ENCODE assay signal across 21 mouse cellular contexts in genomic region chr11:90220022-90220645, GRCm38 (mm10). TPM values are rescaled to one million over a fixed set of nuclear protein-coding genes. Genes with fewer than 3 reads are reported as not detected.
A peak's percentile ranks its signal among the peaks of the same experiment; 100 is the strongest.
DNase-seq lines count a peak whose midpoint lies in the region; ATAC-seq lines count a peak whose summit lies in the region.
"Had no signal": no experiment of that assay in that cellular context is flagged by ENCODE, and none has a peak within 500 bp of the region (broad histone marks: within the 10 kb centered on the region; RNA-seq: fewer than 3 reads in every experiment).

No protein-coding gene starts in this region.

- DNase-seq in layer of hippocampus, adult 9-11 months = peak; percentile 53
- DNase-seq in layer of hippocampus, postnatal 36 days = no peak
- peak; percentile 68 for DNase-seq in MEL-GATA-1-ER (ENCODE audit: extremely low read depth, low read depth)
- DNase-seq in heart, adult 18-20 months = no peak
- DNase-seq: adrenal gland, adult 8-10 months; cerebellum, adult 11-12 months; cerebellum, postnatal 14 days; embryo, embryonic 11 days; gastrocnemius, postnatal 10 days; kidney, postnatal 25 days; liver; midbrain, embryonic 14.5 days had no signal

- no peaks in the 10 kb centered on the region for H3K27me3 ChIP-seq in intestine, embryonic 15.5 days (replicated peaks)
- H3K27me3 ChIP-seq: heart, embryonic 15.5 days; stomach, embryonic 15.5 days had no signal

- H3K4me1 ChIP-seq in intestine, embryonic 15.5 days (replicated peaks) = no peaks in the 10 kb centered on the region
- H3K4me1 ChIP-seq: stomach, embryonic 15.5 days had no signal

- peak; percentile 53 for ATAC-seq in common myeloid progenitor, adult 5-6 weeks (replicated peaks; ENCODE audit: low read depth, poor library complexity, severe bottlenecking)
- peak; percentile 53 for ATAC-seq in megakaryocyte progenitor cell, adult 5-6 weeks (replicated peaks; ENCODE audit: poor library complexity)
- no peak for ATAC-seq in intestine, embryonic 15.5 days
- ATAC-seq: forebrain, embryonic 14.5 days; lung, postnatal 0 days had no signal

- no peaks in the 10 kb centered on the region for H3K36me3 ChIP-seq in intestine, embryonic 15.5 days
- H3K36me3 ChIP-seq: G1E; heart, embryonic 15.5 days; stomach, embryonic 15.5 days had no signal

- no peak overlapping the region for H3K4me2 ChIP-seq in intestine, embryonic 15.5 days (replicated peaks)
- H3K4me2 ChIP-seq: heart, embryonic 15.5 days; stomach, embryonic 15.5 days had no signal

- H3K4me3 ChIP-seq in intestine, embryonic 15.5 days (replicated peaks) = no peak overlapping the region
- H3K4me3 ChIP-seq: heart, embryonic 15.5 days; megakaryocyte, embryonic 14.5 days; stomach, embryonic 15.5 days had no signal

- no peak overlapping the region for H3K9ac ChIP-seq in intestine, embryonic 15.5 days
- H3K9ac ChIP-seq: heart, embryonic 15.5 days; stomach, embryonic 15.5 days had no signal

- H3K9me3 ChIP-seq in intestine, embryonic 15.5 days = no peaks in the 10 kb centered on the region
- H3K9me3 ChIP-seq: heart, embryonic 15.5 days; megakaryocyte, embryonic 14.5 days; stomach, embryonic 15.5 days had no signal

- no peak overlapping the region for H3K27ac ChIP-seq in intestine, embryonic 15.5 days
- H3K27ac ChIP-seq: heart, embryonic 15.5 days; stomach, embryonic 15.5 days had no signal

- WGBS in intestine, embryonic 15.5 days = 67% methylated on average over 6 of the region's 6 CpGs

RNA-seq across cellular contexts. Expression of gene Mmd, which starts 29.1 kb away (rescaled TPM):
- total RNA-seq in layer of hippocampus, postnatal 36 days (2021) = 100 to 1,000 TPM; 370 to 409 TPM
- total RNA-seq in common myeloid progenitor, adult 5-6 weeks (2017) = 16.2 and 18.1 TPM in 2 replicates
- 19.0 and 20.5 TPM in 2 replicates for total RNA-seq in megakaryocyte progenitor cell, adult 5-6 weeks (2015)
- 16.0 and 17.7 TPM in 2 replicates for total RNA-seq in megakaryocyte progenitor cell, adult 5-6 weeks (2017)
- 46.7 and 52.6 TPM in 2 replicates for polyA plus RNA-seq in intestine, embryonic 15.5 days (2015; fragmentation: Nextera tagmentation; extraction: Ambion mirVana)
- 10 to 100 TPM; 25.4 to 29.9 TPM for total RNA-seq in heart, adult 18-20 months (2021)

RNA-seq across cellular contexts. Expression of gene Gm45716, which starts 32.7 kb away (rescaled TPM):
- total RNA-seq in layer of hippocampus, postnatal 36 days (2021) = 1 to 10 TPM; 7.1 to 7.8 TPM
- total RNA-seq in common myeloid progenitor, adult 5-6 weeks (2017) = 4.3 and 11.0 TPM in 2 replicates
- total RNA-seq in megakaryocyte progenitor cell, adult 5-6 weeks (2015) = 4.5 and 5.7 TPM in 2 replicates
- total RNA-seq in megakaryocyte progenitor cell, adult 5-6 weeks (2017) = 7.0 and 12.2 TPM in 2 replicates
- polyA plus RNA-seq in intestine, embryonic 15.5 days (2015; fragmentation: Nextera tagmentation; extraction: Ambion mirVana) = 9.8 and 12.3 TPM in 2 replicates
- 1 to 10 TPM; 5.8 to 9.5 TPM for total RNA-seq in heart, adult 18-20 months (2021)

Comparison
In these comparisons a context has a peak if more than half of its experiments do, and no peak if none do; other contexts are left out.
1. DNase-seq: peak in layer of hippocampus, adult 9-11 months (single experiment) and MEL-GATA-1-ER (single experiment); none in layer of hippocampus, postnatal 36 days (0 of 2) and heart, adult 18-20 months (0 of 2).
2. RNA of gene Mmd, which starts 29.1 kb away (total RNA-seq): 370 to 409 TPM in layer of hippocampus, postnatal 36 days; 25.4 to 29.9 TPM in heart, adult 18-20 months, 16.0 to 20.5 TPM in megakaryocyte progenitor cell, adult 5-6 weeks and 16.2 to 18.1 TPM in common myeloid progenitor, adult 5-6 weeks; every median in the first group is over 10 times any median in the second.